Mouse (Mus musculus): ENCODE measurements around the gene Otop2. TPM values are rescaled to one million over a fixed set of nuclear protein-coding genes. Genes with fewer than 3 reads are reported as not detected.

Otop2 gene
- total and polyA plus RNA-seq, 3 experiments: not detected

DNA sequence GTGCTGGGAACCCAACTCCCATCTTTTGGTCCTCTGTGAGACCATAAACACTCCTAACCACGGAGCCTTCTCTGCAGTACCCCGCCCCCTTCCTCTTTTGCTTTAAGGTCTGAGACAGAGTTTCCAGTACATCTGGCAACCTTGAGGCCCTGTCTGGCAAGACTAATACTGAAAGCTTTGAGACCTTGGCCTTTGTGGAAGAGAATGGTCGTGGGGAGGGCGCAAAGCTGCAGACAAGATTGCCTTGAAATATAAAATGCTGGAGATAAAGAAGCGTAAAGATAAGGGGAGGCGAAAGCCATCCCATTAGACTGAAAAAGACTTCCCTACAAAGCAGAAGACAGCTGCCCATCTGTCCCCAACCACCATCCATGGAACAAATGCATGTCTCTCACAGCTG lies 31.5 kb upstream of the Otop2 start (continued):
- TF ChIP-seq TCF12 (IDR thresholded peaks at IDR 0.05; ENCODE audit: low read depth, low read length) (peak; percentile 83), MAFK (IDR thresholded peaks at IDR 0.05; ENCODE audit: insufficient replicate concordance, low read length) (peak; percentile 58; the same call in 1 of the 2 replicates), TBP (conservative IDR thresholded peaks at IDR 0.05; ENCODE audit: low read depth, low read length) (peak; percentile 41; the same call in 1 of the 2 replicates)

- TF ChIP-seq USF2 (conservative IDR thresholded peaks at IDR 0.05; ENCODE audit: low read depth, low read length): no peak
- TF ChIP-seq ZNF384 (IDR thresholded peaks at IDR 0.05; ENCODE audit: low read depth, low read length): no peak
- TF ChIP-seq JUN (IDR thresholded peaks at IDR 0.05; ENCODE audit: insufficient read depth, low read depth, low read length): no peak
- 0 out of 2 replicates have a peak, but pooled peaks have one; percentile 3 for TF ChIP-seq KAT2A (IDR thresholded peaks at IDR 0.05; ENCODE audit: insufficient replicate concordance, low read length)
- no peak for TF ChIP-seq TCF12 (IDR thresholded peaks at IDR 0.05; ENCODE audit: low read depth, low read length)
- no peak for TF ChIP-seq BHLHE40 (IDR thresholded peaks at IDR 0.05; ENCODE audit: low read depth, low read length)
- TF ChIP-seq CHD2 (IDR thresholded peaks at IDR 0.05; ENCODE audit: low read length): no peak
- TF ChIP-seq UBTF (IDR thresholded peaks at IDR 0.05; ENCODE audit: low read depth, low read length): no peak
- peak; percentile 23; the same call in 1 of the 2 replicates for TF ChIP-seq MXI1 (IDR thresholded peaks at IDR 0.05; ENCODE audit: low read depth, low read length)
- TF ChIP-seq RCOR1 (conservative IDR thresholded peaks at IDR 0.05; ENCODE audit: low read depth, low read length): no peak
- H3K4me1 ChIP-seq (ENCODE audit: control insufficient read depth in 1 of 2, insufficient read depth in 2 of 2): peaks cover 33 to 63% of the 10 kb centered on the region in 2 experiments
- peak overlapping the region; percentile 79 for H3K9ac ChIP-seq (ENCODE audit: insufficient read depth, low read depth)
- no peak for DNase-seq (ENCODE audit: extremely low read depth)
- H3K27ac ChIP-seq (ENCODE audit: insufficient read depth, low read depth): peak overlapping the region; percentile 63
- no peaks in the 10 kb centered on the region for H3K9me3 ChIP-seq (replicated peaks; ENCODE audit: low read length)
- peak overlapping the region; percentile 89 for H3K4me2 ChIP-seq (ENCODE audit: insufficient read depth, low read depth, poor library complexity, severe bottlenecking)
- 0 out of 2 replicates have a peak, but pooled peaks cover 9% of the 10 kb centered on the region for H3K79me2 ChIP-seq (replicated peaks; ENCODE audit: control insufficient read depth, extremely low read depth, insufficient read depth, poor library complexity, severe bottlenecking)
- peaks cover 15 to 33% of the 10 kb centered on the region in 2 experiments for H3K36me3 ChIP-seq (replicated peaks in 1 of 2; ENCODE audit: control insufficient read depth in 1 of 2, insufficient read depth in 1 of 2, low read length in 1 of 2)
- peak overlapping the region; percentile 71 to 92 (median 81) for H3K4me3 ChIP-seq (replicated peaks in 1 of 3; ENCODE audit: low read depth in 2 of 3, low read length in 2 of 3, poor library complexity in 1 of 3)
- no peaks in the 10 kb centered on the region for H3K27me3 ChIP-seq (replicated peaks)
- dilution Hi-C loops (cut with MboI; ENCODE audit: extremely low pct_ligation_motif_present, extremely low pct_unique_long_range_greater_than_20kb, low sequenced_read_pairs): no loop called here
- in situ Hi-C loops (cut with MboI; ENCODE audit: low pct_ligation_motif_present, low pct_unique_long_range_greater_than_20kb, low sequenced_read_pairs): no loop called here
These were observed 31.0 kb upstream of the Otop2 start for GRCm38 (mm10) chr11:115275954-115276353.

DNA sequence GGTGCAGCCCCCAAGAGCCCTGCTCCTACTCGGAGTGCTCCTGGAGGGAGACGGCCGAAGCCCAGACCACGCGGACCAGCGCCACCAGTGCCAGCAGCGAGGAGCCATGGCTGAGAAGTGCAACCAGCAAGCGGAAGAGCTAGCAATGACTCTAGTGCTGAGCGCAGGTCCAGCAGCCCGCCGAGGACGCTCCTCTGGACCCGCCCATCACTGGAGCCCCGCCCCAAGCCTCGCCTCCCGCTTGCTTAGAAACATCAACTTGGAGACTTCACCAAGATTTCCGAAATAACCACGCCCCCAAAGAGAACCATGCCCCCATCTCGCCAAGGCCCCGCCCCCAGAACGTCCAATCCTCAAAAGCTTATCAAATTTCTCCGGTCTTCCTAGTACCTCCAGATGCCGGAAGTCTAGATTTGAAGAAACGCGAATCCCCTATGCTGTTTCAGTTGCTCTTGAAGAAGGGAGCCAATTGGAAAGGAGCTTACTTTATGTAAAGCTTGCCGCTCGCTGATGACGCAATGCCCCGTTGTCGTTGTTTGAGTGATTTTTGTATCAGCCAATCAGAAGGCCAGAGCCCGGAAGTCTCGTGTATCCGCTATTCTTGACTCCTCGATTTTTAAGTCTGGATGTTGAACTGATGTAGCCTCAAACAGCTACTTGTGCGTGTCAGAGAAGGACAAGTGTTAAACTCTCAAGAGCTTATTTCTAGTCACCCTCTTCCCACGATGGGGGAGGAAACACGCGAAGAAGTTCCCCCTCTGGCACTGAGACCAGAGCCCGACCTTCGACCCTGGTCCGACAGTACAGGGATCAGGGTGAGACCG lies 30.0 kb upstream of the Otop2 start, which contains the start of gene Fdxr:
Gene Fdxr (minus strand): TSS at position 271 of the 824 bp plus-strand sequence.
- peak within 1 kb of the TSS; percentile 85 for H3K27ac ChIP-seq (ENCODE audit: insufficient read depth, low read depth)
- H3K4me3 ChIP-seq (replicated peaks in 1 of 3; ENCODE audit: low read depth in 2 of 3, low read length in 2 of 3, poor library complexity in 1 of 3): peak within 1 kb of the TSS; percentile 71 to 98 (median 84)
- H3K27me3 ChIP-seq (replicated peaks): no peaks in the 10 kb centered on the region
- DNase-seq (ENCODE audit: extremely low read depth): peak; percentile 100
- peaks cover 5 to 26% of the 10 kb centered on the region in 2 experiments for H3K36me3 ChIP-seq (replicated peaks in 1 of 2; ENCODE audit: control insufficient read depth in 1 of 2, insufficient read depth in 1 of 2, low read length in 1 of 2)
- no peaks in the 10 kb centered on the region for H3K9me3 ChIP-seq (replicated peaks; ENCODE audit: low read length)
- in situ Hi-C loops (cut with MboI; ENCODE audit: low pct_ligation_motif_present, low pct_unique_long_range_greater_than_20kb, low sequenced_read_pairs): no loop called here
- H3K79me2 ChIP-seq (replicated peaks; ENCODE audit: control insufficient read depth, extremely low read depth, insufficient read depth, poor library complexity, severe bottlenecking): 0 out of 2 replicates have a peak, but pooled peaks cover 9% of the 10 kb centered on the region
- peak within 1 kb of the TSS; percentile 94 for H3K4me2 ChIP-seq (ENCODE audit: insufficient read depth, low read depth, poor library complexity, severe bottlenecking)
- dilution Hi-C loops (cut with MboI; ENCODE audit: extremely low pct_ligation_motif_present, extremely low pct_unique_long_range_greater_than_20kb, low sequenced_read_pairs): no loop called here
- H3K9ac ChIP-seq (ENCODE audit: insufficient read depth, low read depth): peak within 1 kb of the TSS; percentile 97
- peaks cover 32 to 63% of the 10 kb centered on the region in 2 experiments for H3K4me1 ChIP-seq (ENCODE audit: control insufficient read depth in 1 of 2, insufficient read depth in 2 of 2)
- no peak for TF ChIP-seq PAX5 (IDR thresholded peaks at IDR 0.05; ENCODE audit: low read length)
- TF ChIP-seq CHD2 (IDR thresholded peaks at IDR 0.05; ENCODE audit: low read length): peak; percentile 97
- peak; percentile 94 for TF ChIP-seq HCFC1 (IDR thresholded peaks at IDR 0.05; ENCODE audit: low read depth, low read length)
- TF ChIP-seq TCF12 (IDR thresholded peaks at IDR 0.05; ENCODE audit: low read depth, low read length): peak; percentile 95
- no peak for TF ChIP-seq ZC3H11A (IDR thresholded peaks at IDR 0.05; ENCODE audit: low read depth, low read length)
- TF ChIP-seq ELF1 (IDR thresholded peaks at IDR 0.05; ENCODE audit: low read depth, low read length): peak; percentile 99
- peak; percentile 63; the same call in 1 of the 2 replicates for TF ChIP-seq MEF2A (IDR thresholded peaks at IDR 0.05; ENCODE audit: borderline replicate concordance, low read depth, low read length)
- TF ChIP-seq JUN (IDR thresholded peaks at IDR 0.05; ENCODE audit: insufficient read depth, low read depth, low read length): peak; percentile 88
- TF ChIP-seq BHLHE40 (IDR thresholded peaks at IDR 0.05; ENCODE audit: low read depth, low read length): peak; percentile 99
- TF ChIP-seq TBP (conservative IDR thresholded peaks at IDR 0.05; ENCODE audit: low read depth, low read length): peak; percentile 90
- peak; percentile 96 for TF ChIP-seq POLR2A (IDR thresholded peaks at IDR 0.05; ENCODE audit: low read depth, low read length)
- no peak for TF ChIP-seq RAD21 (IDR thresholded peaks at IDR 0.05; ENCODE audit: low read depth, low read length)
- peak; percentile 64 for TF ChIP-seq MYC (IDR thresholded peaks at IDR 0.05; ENCODE audit: low read depth, low read length)
- TF ChIP-seq MXI1 (IDR thresholded peaks at IDR 0.05; ENCODE audit: low read depth, low read length): peak; percentile 88
- peak; percentile 48; the same call in 1 of the 2 replicates for TF ChIP-seq IRF4 (IDR thresholded peaks at IDR 0.05; ENCODE audit: low read depth, low read length)
- TF ChIP-seq ZMIZ1 (IDR thresholded peaks at IDR 0.05; ENCODE audit: low read depth, low read length): peak; percentile 97
- peak; percentile 89; the same call in 1 of the 2 replicates for TF ChIP-seq KAT2A (IDR thresholded peaks at IDR 0.05; ENCODE audit: insufficient replicate concordance, low read length)
- TF ChIP-seq CHD1 (IDR thresholded peaks at IDR 0.05; ENCODE audit: low read depth, low read length): peak; percentile 70; the same call in 1 of the 2 replicates
- TF ChIP-seq NELFE (IDR thresholded peaks at IDR 0.05; ENCODE audit: low read depth, low read length): peak; percentile 98
- no peak for TF ChIP-seq SMC3 (IDR thresholded peaks at IDR 0.05; ENCODE audit: low read depth, low read length)
- peak; percentile 94 for TF ChIP-seq SIN3A (IDR thresholded peaks at IDR 0.05; ENCODE audit: low read length)

Data from CH12.LX (cell line).